Mouse (Mus musculus): ENCODE measurements around the gene Cmss1.

DNA sequence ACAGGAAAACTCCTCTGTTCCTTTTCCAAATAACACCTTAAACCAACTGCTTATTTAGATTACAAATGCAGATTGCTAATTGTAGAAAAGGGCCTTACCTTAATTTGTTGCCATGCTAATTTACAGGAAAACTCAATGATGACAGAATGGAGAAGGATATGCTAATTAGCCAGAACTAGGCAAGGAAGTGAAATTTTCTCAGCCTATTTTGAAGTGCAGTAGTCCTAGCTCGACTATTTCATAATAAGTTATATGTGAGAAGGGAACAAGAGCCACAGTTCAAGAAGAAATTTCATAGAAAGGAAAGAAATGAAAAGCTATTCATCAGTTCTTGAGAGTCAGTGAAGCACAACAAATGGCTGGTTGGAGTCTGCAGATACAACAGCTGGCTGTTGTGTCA is 60.3 kb downstream of the Cmss1 start:
- TF ChIP-seq CTCF (IDR thresholded peaks at IDR 0.05; ENCODE audit: extremely low read depth, insufficient read length, insufficient replicate concordance, low read depth, low read length) (no peak), POLR2A (IDR thresholded peaks at IDR 0.05; ENCODE audit: low read depth, low read length) (no peak)

Data from small intestine, adult 2 months (tissue).